Mouse (Mus musculus) frontal cortex, adult 2 months (tissue): ENCODE results near the gene Asb16. TPM values are rescaled to one million over a fixed set of nuclear protein-coding genes. Genes with fewer than 3 reads are reported as not detected.

Experiments used
- DNase-seq, 2 experiments: peaks; one replicate each; pipeline ENCODE4 v3.0.0; 2022; ENCODE audit warnings: low spot score in 1 of 2; ENCODE audit errors: extremely low spot score in 1 of 2
- polyA plus RNA-seq: library from polyadenylated mRNA; depleted of rRNA; stranded (reverse); fragments of >200 nt; gene quantifications from 2 replicates; pipeline ENCODE4 v1.2.3, GENCODE M21; 2012; rRNA removed

Asb16 gene
- polyA plus RNA-seq, result 2.3 and 2.7 TPM in 2 replicates

- no peak for DNase-seq
These were observed at the start of gene Asb16 for GRCm38 (mm10) chr11:102268520-102269244. Gene Asb16, plus strand, starts transcription at chr11:102268743.

- peak; percentile 94 to 98 for DNase-seq
These were observed 49.8 kb upstream of the Asb16 start for GRCm38 (mm10) chr11:102218783-102219182.

GRCm38 (mm10) chr11:102219247-102219993 is 49.1 kb upstream of the Asb16 start:
- DNase-seq, result no peak

- DNase-seq, result no peak
These were observed 48.6 kb upstream of the Asb16 start for GRCm38 (mm10) chr11:102219994-102220346.

- DNase-seq, result no peak
These were observed 48.1 kb upstream of the Asb16 start for GRCm38 (mm10) chr11:102220451-102220850.

GRCm38 (mm10) chr11:102221243-102221953 is 47.1 kb upstream of the Asb16 start:
- DNase-seq, result no peak

- no peak for DNase-seq
These were observed 46.6 kb upstream of the Asb16 start for GRCm38 (mm10) chr11:102221954-102222351.

GRCm38 (mm10) chr11:102223166-102223565 is 45.4 kb upstream of the Asb16 start:
- no peak for DNase-seq

- DNase-seq, result no peak
These were observed 43.9 kb upstream of the Asb16 start for GRCm38 (mm10) chr11:102224686-102225085.

GRCm38 (mm10) chr11:102225221-102225620 is 43.3 kb upstream of the Asb16 start:
- no peak for DNase-seq

GRCm38 (mm10) chr11:102226067-102226978 is 42.2 kb upstream of the Asb16 start:
- no peak for DNase-seq

- no peak for DNase-seq
These were observed 41.0 kb upstream of the Asb16 start for GRCm38 (mm10) chr11:102227270-102228190.

- DNase-seq, result no peak
These were observed 40.4 kb upstream of the Asb16 start for GRCm38 (mm10) chr11:102228191-102228545.

- DNase-seq, result no peak
These were observed 39.8 kb upstream of the Asb16 start for GRCm38 (mm10) chr11:102228646-102229268.

- no peak for DNase-seq
These were observed 39.1 kb upstream of the Asb16 start for GRCm38 (mm10) chr11:102229331-102229953.

- peak; percentile 97 to 99 for DNase-seq
These were observed 38.4 kb upstream of the Asb16 start, which contains the start of gene Hdac5 for GRCm38 (mm10) chr11:102230006-102230741. Gene Hdac5, minus strand, starts transcription at chr11:102230166.

GRCm38 (mm10) chr11:102236022-102236421 is 32.5 kb upstream of the Asb16 start:
- no peak for DNase-seq

- no peak for DNase-seq
These were observed 27.9 kb upstream of the Asb16 start for GRCm38 (mm10) chr11:102240636-102241035.
